9 mouse cellular contexts compared by ENCODE assay signal in the genomic region with DNA sequence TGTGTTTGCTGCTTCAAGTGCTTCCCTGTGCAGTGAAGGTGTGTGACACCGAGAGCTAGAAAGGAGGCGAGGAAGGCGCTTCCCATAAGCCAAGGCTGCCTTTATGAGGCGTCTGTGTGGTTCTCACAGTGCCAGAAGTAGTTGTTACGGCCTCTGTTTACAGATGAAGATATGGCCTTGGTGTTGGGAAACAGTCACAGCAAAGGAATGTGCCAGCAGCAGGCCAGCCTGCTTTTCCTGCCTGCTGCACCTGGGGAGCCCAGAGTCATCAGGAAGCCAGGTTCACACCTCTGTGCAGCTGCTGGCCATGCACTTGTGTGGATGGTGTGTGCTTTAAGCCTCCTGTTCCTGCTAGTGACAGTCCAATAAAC. TPM values are rescaled to one million over a fixed set of nuclear protein-coding genes. Genes with fewer than 3 reads are reported as not detected.
A peak's percentile ranks its signal among the peaks of the same experiment; 100 is the strongest.
DNase-seq lines count a peak whose midpoint lies in the region; ATAC-seq and TF ChIP-seq lines count a peak whose summit lies in the region.
"Had no signal": no experiment of that assay in that cellular context is flagged by ENCODE, and none has a peak within 500 bp of the region (broad histone marks: within the 10 kb centered on the region; RNA-seq: fewer than 3 reads in every experiment).

No protein-coding gene starts in this region.

- peak overlapping the region; percentile 25; the same call in 1 of the 2 replicates for H3K4me2 ChIP-seq in heart, embryonic 14.5 days (ENCODE audit: low read length)
- H3K4me2 ChIP-seq in embryonic facial prominence, embryonic 14.5 days (ENCODE audit: low read depth, low read length): no peak overlapping the region
- H3K4me2 ChIP-seq in midbrain, postnatal 0 days (ENCODE audit: low read depth, low read length, poor library complexity, severe bottlenecking): no peak overlapping the region
- H3K4me2 ChIP-seq: hindbrain, embryonic 14.5 days had no signal

- no peaks in the 10 kb centered on the region for H3K9me3 ChIP-seq in heart, embryonic 14.5 days (ENCODE audit: control insufficient read depth, low read length)
- no peaks in the 10 kb centered on the region for H3K9me3 ChIP-seq in embryonic facial prominence, embryonic 14.5 days (ENCODE audit: control insufficient read depth, low read length)
- no peaks in the 10 kb centered on the region for H3K9me3 ChIP-seq in midbrain, postnatal 0 days (ENCODE audit: low read length)

- H3K4me3 ChIP-seq in heart, embryonic 14.5 days (ENCODE audit: control insufficient read depth in 1 of 2, insufficient read depth in 1 of 2, low read depth in 1 of 2, low read length in 2 of 2): no peak overlapping the region
- no peak overlapping the region for H3K4me3 ChIP-seq in embryonic facial prominence, embryonic 14.5 days (ENCODE audit: low read depth, low read length)
- no peak overlapping the region for H3K4me3 ChIP-seq in midbrain, postnatal 0 days (ENCODE audit: low read depth, low read length)

- DNase-seq in heart, adult 8-10 months (ENCODE audit: low spot score): no peak
- DNase-seq in embryonic facial prominence, embryonic 14.5 days (ENCODE audit: low spot score): peak; percentile 44
- DNase-seq in large intestine, adult 2 months (ENCODE audit: low read depth, low spot score): peak; percentile 74
- no peak for DNase-seq in midbrain, postnatal 0 days (ENCODE audit: low spot score)
- DNase-seq in left cerebral cortex, adult 11 months (ENCODE audit: low spot score): no peak
- DNase-seq in adrenal gland, postnatal 14 days: no peak

- H3K27ac ChIP-seq in heart, embryonic 14.5 days (replicated peaks in 1 of 2; ENCODE audit: control insufficient read depth in 1 of 2, insufficient read depth in 1 of 2, low read depth in 2 of 2, low read length in 2 of 2): peak overlapping the region; percentile 52 to 81
- H3K27ac ChIP-seq in embryonic facial prominence, embryonic 14.5 days (replicated peaks; ENCODE audit: low read depth, low read length): peak overlapping the region; percentile 44; the same call in 1 of the 2 replicates
- H3K27ac ChIP-seq in midbrain, postnatal 0 days (ENCODE audit: low read depth, low read length): 0 out of 2 replicates have a peak overlapping the region, but pooled peaks have one; percentile 3
- H3K27ac ChIP-seq: hindbrain, embryonic 14.5 days had no signal

- H3K9ac ChIP-seq in heart, embryonic 14.5 days (ENCODE audit: low read length): peak overlapping the region; percentile 61
- no peak overlapping the region for H3K9ac ChIP-seq in embryonic facial prominence, embryonic 14.5 days (ENCODE audit: low read depth, low read length)
- no peak overlapping the region for H3K9ac ChIP-seq in midbrain, postnatal 0 days (replicated peaks; ENCODE audit: low read length, poor library complexity, severe bottlenecking)
- H3K9ac ChIP-seq: hindbrain, embryonic 14.5 days had no signal

- no peaks in the 10 kb centered on the region for H3K36me3 ChIP-seq in heart, embryonic 14.5 days (ENCODE audit: control insufficient read depth, insufficient read depth, low read length)
- no peaks in the 10 kb centered on the region for H3K36me3 ChIP-seq in embryonic facial prominence, embryonic 14.5 days (ENCODE audit: control insufficient read depth, insufficient read depth, low read length)
- no peaks in the 10 kb centered on the region for H3K36me3 ChIP-seq in midbrain, postnatal 0 days (ENCODE audit: insufficient read depth, low read length)

- H3K4me1 ChIP-seq in heart, embryonic 14.5 days (ENCODE audit: control insufficient read depth in 2 of 2, insufficient read depth in 2 of 2, low read length in 2 of 2): peaks cover 32 to 52% of the 10 kb centered on the region in 2 experiments
- H3K4me1 ChIP-seq in embryonic facial prominence, embryonic 14.5 days (ENCODE audit: control insufficient read depth, insufficient read depth, low read length): peaks cover 6% of the 10 kb centered on the region
- peaks cover 7% of the 10 kb centered on the region; the same call in 1 of the 2 replicates for H3K4me1 ChIP-seq in midbrain, postnatal 0 days (ENCODE audit: insufficient read depth, low read length)

- TF ChIP-seq CTCF in midbrain, postnatal 0 days (IDR thresholded peaks at IDR 0.05): no peak

- no peaks in the 10 kb centered on the region for H3K27me3 ChIP-seq in heart, embryonic 14.5 days (ENCODE audit: control insufficient read depth, insufficient read depth, low read length)
- H3K27me3 ChIP-seq in embryonic facial prominence, embryonic 14.5 days (replicated peaks; ENCODE audit: control insufficient read depth, insufficient read depth, low read length): no peaks in the 10 kb centered on the region
- no peaks in the 10 kb centered on the region for H3K27me3 ChIP-seq in midbrain, postnatal 0 days (ENCODE audit: insufficient read depth, low read length)

- WGBS in heart, embryonic 14.5 days: 7% methylated on average over 5 of the region's 5 CpGs
- 37% methylated on average over 5 of the region's 5 CpGs for WGBS in embryonic facial prominence, embryonic 14.5 days
- 17% methylated on average over 5 of the region's 5 CpGs for WGBS in large intestine, adult 2 months
- 51% methylated on average over 5 of the region's 5 CpGs for WGBS in midbrain, postnatal 0 days

- ATAC-seq in heart, embryonic 14.5 days (ENCODE audit: insufficient number of reproducible peaks, insufficient read depth, low FRiP score, low read depth): no peak
- peak; percentile 37 for ATAC-seq in embryonic facial prominence, embryonic 14.5 days (ENCODE audit: low read depth)
- no peak for ATAC-seq in midbrain, postnatal 0 days (ENCODE audit: low FRiP score)
- ATAC-seq in inflammation-experienced regulatory T-cells, adult 6 months: no peak

RNA-seq across cellular contexts. Expression of gene Afdn, which starts 16.6 kb away (rescaled TPM):
- polyA plus RNA-seq in heart, embryonic 14.5 days (2014; fragmentation: Nextera tagmentation; extraction: Ambion mirVana): 77.5 and 78.1 TPM in 2 replicates
- 100 to 1,000 TPM in 1 of 4 experiments, 10 to 100 TPM in 3; 62.7 to 106 (median 77.6) TPM for total RNA-seq in heart, adult 8-10 months (2022)
- polyA plus RNA-seq in embryonic facial prominence, embryonic 14.5 days (2014; fragmentation: Nextera tagmentation; extraction: Ambion mirVana): 65.8 and 69.3 TPM in 2 replicates
- 30.2 and 52.0 TPM in 2 replicates for polyA plus RNA-seq in large intestine, adult 2 months (2012; rRNA removed)
- total RNA-seq in midbrain, postnatal 0 days (2014; rRNA removed): 100 and 133 TPM in 2 replicates
- 109 and 138 TPM in 2 replicates for polyA plus RNA-seq in midbrain, postnatal 0 days (2015; fragmentation: Nextera tagmentation; extraction: Ambion mirVana)
- polyA plus RNA-seq in inflammation-experienced regulatory T-cells, adult 6 months (2017; shearing (Covaris generic)): 1 to 10 TPM; 1.0 to 2.6 (median 2.0) TPM
- total RNA-seq in adrenal gland, postnatal 14 days (2021): 121 and 133 TPM in 2 replicates

RNA-seq across cellular contexts. Expression of gene Tcte2, which starts 17.9 kb away (rescaled TPM):
- polyA plus RNA-seq in heart, embryonic 14.5 days (2014; fragmentation: Nextera tagmentation; extraction: Ambion mirVana): 5.0 and 6.0 TPM in 2 replicates
- total RNA-seq in heart, adult 8-10 months (2022): 1 to 10 TPM; 6.0 to 7.6 (median 6.3) TPM
- 3.2 and 4.6 TPM in 2 replicates for polyA plus RNA-seq in embryonic facial prominence, embryonic 14.5 days (2014; fragmentation: Nextera tagmentation; extraction: Ambion mirVana)
- 1.3 and 1.5 TPM in 2 replicates for polyA plus RNA-seq in large intestine, adult 2 months (2012; rRNA removed)
- 22.2 and 26.6 TPM in 2 replicates for total RNA-seq in midbrain, postnatal 0 days (2014; rRNA removed)
- polyA plus RNA-seq in midbrain, postnatal 0 days (2015; fragmentation: Nextera tagmentation; extraction: Ambion mirVana): 8.6 and 10.0 TPM in 2 replicates
- not detected for polyA plus RNA-seq in inflammation-experienced regulatory T-cells, adult 6 months (2017; shearing (Covaris generic))
- 2.5 and 3.3 TPM in 2 replicates for total RNA-seq in adrenal gland, postnatal 14 days (2021)

Comparison
In these comparisons a context has a peak if more than half of its experiments do, and no peak if none do; other contexts are left out.
1. H3K27ac ChIP-seq: peak in every context shown above with its lines; median percentile 66 in heart, embryonic 14.5 days; 44 in embryonic facial prominence, embryonic 14.5 days; 3 in midbrain, postnatal 0 days.
2. DNase-seq: peak in embryonic facial prominence, embryonic 14.5 days (single experiment) and large intestine, adult 2 months (single experiment); none in heart, adult 8-10 months (single experiment), midbrain, postnatal 0 days (single experiment), left cerebral cortex, adult 11 months (single experiment) and adrenal gland, postnatal 14 days (single experiment).